Mouse (Mus musculus) CH12.LX (cell line): ENCODE measurements around the gene Rgp1. TPM values are rescaled to one million over a fixed set of nuclear protein-coding genes. Genes with fewer than 3 reads are reported as not detected.

Experiments used
- DNase-seq: peaks from one replicate; pipeline ENCODE4 v3.0.0-alpha.2; 2013; ENCODE audit errors: extremely low read depth
- H3K27ac ChIP-seq: 2 replicates; pipeline ENCODE4 v1.5.1; 2012; ENCODE audit warnings: low read depth, mild to moderate bottlenecking, control low read depth, moderate library complexity; ENCODE audit not compliant: insufficient read depth
- H3K27me3 ChIP-seq: replicated peaks from 2 replicates; pipeline ENCODE3; 2012; ENCODE audit warnings: inconsistent platforms
- H3K36me3 ChIP-seq, 2 experiments: replicated peaks in 1 of 2; 2 replicates each; pipeline versions ENCODE3 to v1.6.1; 2012; ENCODE audit warnings: inconsistent platforms in 1 of 2, low read length in 1 of 2, mild to moderate bottlenecking in 1 of 2, mixed read lengths in 1 of 2, moderate library complexity in 1 of 2; ENCODE audit not compliant: control insufficient read depth in 1 of 2, insufficient read depth in 1 of 2
- H3K4me1 ChIP-seq, 2 experiments: 2 replicates each; pipeline ENCODE4 v1.6.1; 2012; ENCODE audit warnings: inconsistent platforms in 1 of 2, moderate library complexity in 1 of 2; ENCODE audit not compliant: insufficient read depth in 2 of 2, control insufficient read depth in 1 of 2
- H3K4me2 ChIP-seq: 2 replicates; pipeline ENCODE4 v1.6.1; 2012; ENCODE audit warnings: low read depth, mild to moderate bottlenecking, control low read depth; ENCODE audit not compliant: poor library complexity, insufficient read depth, severe bottlenecking
- H3K4me3 ChIP-seq, 3 experiments: fragments of 150-350 bp in 1 of 3; sonication (generic) in 1 of 3; replicated peaks in 1 of 3; 2 replicates each; pipeline versions ENCODE3 to v1.5.1; 2011 to 2012; ENCODE audit warnings: low read depth in 2 of 3, low read length in 2 of 3, mild to moderate bottlenecking in 2 of 3, moderate library complexity in 2 of 3, control low read depth in 1 of 3, improper control_type of control experiment in 1 of 3, inconsistent platforms in 1 of 3, mixed read lengths in 1 of 3; ENCODE audit not compliant: poor library complexity in 1 of 3
- H3K79me2 ChIP-seq: replicated peaks from 2 replicates; pipeline ENCODE4 v1.6.1; 2012; ENCODE audit warnings: mild to moderate bottlenecking, moderate library complexity; ENCODE audit not compliant: control insufficient read depth, poor library complexity, insufficient read depth, severe bottlenecking; ENCODE audit errors: extremely low read depth
- H3K9ac ChIP-seq: 2 replicates; pipeline ENCODE4 v1.6.1; 2012; ENCODE audit warnings: low read depth, mild to moderate bottlenecking, control low read depth, moderate library complexity; ENCODE audit not compliant: insufficient read depth
- H3K9me3 ChIP-seq: replicated peaks from 2 replicates; pipeline ENCODE3; 2012; ENCODE audit warnings: low read length, inconsistent platforms, mixed read lengths
- CHD2 ChIP-seq: IDR thresholded peaks from 2 replicates; pipeline ENCODE4 v1.6.1; 2011; ENCODE audit warnings: low read length, improper control_type of control experiment
- E2F4 ChIP-seq: IDR thresholded peaks from 2 replicates; pipeline ENCODE4 v1.6.1; 2011; ENCODE audit warnings: low read depth, low read length, improper control_type of control experiment; ENCODE audit not compliant: insufficient replicate concordance
- ELF1 ChIP-seq: IDR thresholded peaks from 2 replicates; pipeline ENCODE4 v1.6.1; 2014; ENCODE audit warnings: low read depth, mild to moderate bottlenecking, inconsistent platforms, low read length, improper control_type of control experiment
- EP300 ChIP-seq: IDR thresholded peaks from 2 replicates; pipeline ENCODE4 v1.6.1; 2011; ENCODE audit warnings: low read length, improper control_type of control experiment
- ETS1 ChIP-seq: conservative IDR thresholded peaks from 2 replicates; pipeline ENCODE4 v1.6.1; 2012; ENCODE audit warnings: low read depth, mild to moderate bottlenecking, inconsistent platforms, low read length, improper control_type of control experiment, moderate library complexity
- MEF2A ChIP-seq: IDR thresholded peaks from 2 replicates; pipeline ENCODE4 v1.6.1; 2014; ENCODE audit warnings: low read depth, mild to moderate bottlenecking, inconsistent platforms, low read length, improper control_type of control experiment, borderline replicate concordance
- MXI1 ChIP-seq: IDR thresholded peaks from 2 replicates; pipeline ENCODE4 v1.6.1; 2011; ENCODE audit warnings: mild to moderate bottlenecking, low read depth, low read length, improper control_type of control experiment
- MYC ChIP-seq: IDR thresholded peaks from 2 replicates; pipeline ENCODE4 v1.6.1; 2011; ENCODE audit warnings: low read depth, mild to moderate bottlenecking, improper control_type of control experiment, low read length
- NELFE ChIP-seq: IDR thresholded peaks from 2 replicates; pipeline ENCODE4 v1.6.1; 2011; ENCODE audit warnings: low read depth, low read length, improper control_type of control experiment
- RAD21 ChIP-seq: IDR thresholded peaks from 2 replicates; pipeline ENCODE4 v1.6.1; 2011; ENCODE audit warnings: low read depth, mild to moderate bottlenecking, low read length, improper control_type of control experiment, moderate library complexity
- SIN3A ChIP-seq: IDR thresholded peaks from 2 replicates; pipeline ENCODE4 v1.6.1; 2012; ENCODE audit warnings: low read length, improper control_type of control experiment, inconsistent platforms
- TBP ChIP-seq: conservative IDR thresholded peaks from 2 replicates; pipeline ENCODE4 v1.6.1; 2011; ENCODE audit warnings: low read depth, low read length, improper control_type of control experiment
- UBTF ChIP-seq: IDR thresholded peaks from 2 replicates; pipeline ENCODE4 v1.6.1; 2012; ENCODE audit warnings: low read depth, mild to moderate bottlenecking, inconsistent platforms, low read length, improper control_type of control experiment, moderate library complexity
- USF1 ChIP-seq: IDR thresholded peaks from 2 replicates; pipeline ENCODE4 v1.6.1; 2014; ENCODE audit warnings: low read depth, mild to moderate bottlenecking, inconsistent platforms, low read length, improper control_type of control experiment
- dilution Hi-C: fragments of 300-500 bp; cut with MboI; formaldehyde crosslinking; loops from 2 replicates; pipeline ENCODE4 v1.14.3; 2020; ENCODE audit warnings: low sequenced_read_pairs; ENCODE audit not compliant: extremely low pct_unique_long_range_greater_than_20kb, extremely low pct_ligation_motif_present
- in situ Hi-C: fragments of 300-500 bp; cut with MboI; formaldehyde crosslinking; loops from 3 replicates; pipeline ENCODE4 v1.14.3; 2019; ENCODE audit warnings: low sequenced_read_pairs, low pct_ligation_motif_present, low pct_unique_long_range_greater_than_20kb, mixed read lengths
- polyA plus RNA-seq: library from polyadenylated mRNA; unstranded; fragments of >175 nt; gene quantifications from 2 replicates; pipeline ENCODE4 v1.2.1, GENCODE M21; 2012; ENCODE audit warnings: low read depth; ENCODE audit not compliant: insufficient read length
- total RNA-seq, 2 experiments: library from RNA; depleted of rRNA; stranded (reverse); fragments of 300-350 nt in 1 of 2; fragments of >200 nt in 1 of 2; gene quantifications; 2 replicates each; pipeline ENCODE4 v1.2.3; 2012 to 2014

The Rgp1 gene
- total and polyA plus RNA-seq, 3 experiments: 10.1 to 37.0 (median 16.6) TPM

DNA sequence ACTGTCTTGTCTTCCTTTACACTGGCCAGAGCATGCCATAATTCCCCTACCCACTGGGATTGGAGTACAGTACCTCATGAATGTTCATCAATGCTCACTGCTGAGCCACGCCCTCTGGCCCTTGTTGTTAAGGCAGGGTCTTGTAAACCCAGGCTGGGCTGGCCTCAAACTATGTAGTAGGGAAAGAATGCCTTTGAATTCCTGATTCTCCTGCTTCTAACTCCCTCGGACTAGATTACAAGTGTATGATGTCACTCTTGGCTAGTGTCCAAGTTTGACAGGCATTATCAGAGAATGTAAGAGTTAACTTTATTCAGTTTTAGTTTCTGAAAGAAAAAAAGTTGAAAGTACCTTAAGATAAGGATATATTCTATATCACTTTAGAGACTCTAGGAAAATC, 14.3 kb upstream of the Rgp1 start:
- no peak for DNase-seq
- Histone ChIP-seq H3K9ac (no peak overlapping the region), H3K36me3 (peaks cover 42 to 57% of the 10 kb centered on the region in 2 experiments), H3K27me3 (no peaks in the 10 kb centered on the region), H3K4me2 (no peak overlapping the region), H3K9me3 (no peaks in the 10 kb centered on the region), H3K4me3 (no peak overlapping the region), H3K4me1 (peaks cover 3 to 26% of the 10 kb centered on the region in 2 experiments), H3K27ac (no peak overlapping the region), H3K79me2 (peaks cover 24% of the 10 kb centered on the region)
- TF ChIP-seq MYC (no peak), SIN3A (no peak)
- in situ Hi-C loops: loop anchor here (25.0 kb wide), 1 partner anchor 552 kb away; the partner anchor contains the start of genes Fancg and Vcp
- dilution Hi-C loops: no loop called here

- H3K79me2 ChIP-seq: no peaks in the 10 kb centered on the region; the same call in 1 of the 2 replicates
- in situ Hi-C loops (loop anchor here (25.0 kb wide), 1 partner anchor 555 kb away; the partner anchor contains the start of genes Fancg and Vcp), dilution Hi-C loops (no loop called here)
- peaks cover 0 to 17% of the 10 kb centered on the region in 2 experiments; a peak in 3 of 4 replicates for H3K4me1 ChIP-seq
- H3K9me3 ChIP-seq: no peaks in the 10 kb centered on the region
- no peaks in the 10 kb centered on the region for H3K27me3 ChIP-seq
- H3K9ac ChIP-seq: no peak overlapping the region
- H3K36me3 ChIP-seq: peaks cover 68 to 86% of the 10 kb centered on the region in 2 experiments
- no peak overlapping the region for H3K4me2 ChIP-seq
- DNase-seq: no peak
- H3K27ac ChIP-seq: no peak overlapping the region
- H3K4me3 ChIP-seq: no peak overlapping the region
- TF ChIP-seq MXI1: no peak
Measured at GRCm38 (mm10) chr4:43567140-43567539, 11.4 kb upstream of the Rgp1 start.

GRCm38 (mm10) chr4:43571395-43572045, 7.0 kb upstream of the Rgp1 start:
- no peaks in the 10 kb centered on the region for H3K27me3 ChIP-seq
- no peaks in the 10 kb centered on the region for H3K9me3 ChIP-seq
- no peak for TF ChIP-seq CHD2
- TF ChIP-seq EP300: no peak
- no peak for TF ChIP-seq ETS1
- TF ChIP-seq TBP: no peak
- TF ChIP-seq ELF1: no peak
- TF ChIP-seq UBTF: no peak
- TF ChIP-seq MXI1: no peak
- no peak for TF ChIP-seq USF1
- TF ChIP-seq NELFE: no peak
- TF ChIP-seq E2F4: no peak
- no peak for TF ChIP-seq MEF2A
- TF ChIP-seq RAD21: no peak
- TF ChIP-seq, all 38 proteins: peak for 0
- Histone ChIP-seq H3K4me3 (no peak overlapping the region), H3K4me2 (no peak overlapping the region), H3K79me2 (no peaks in the 10 kb centered on the region), H3K27ac (no peak overlapping the region), H3K36me3 (peaks cover 56 to 88% of the 10 kb centered on the region in 2 experiments), H3K4me1 (peaks cover 2 to 14% of the 10 kb centered on the region in 2 experiments), H3K9ac (no peak overlapping the region)
- DNase-seq: no peak
- dilution Hi-C loops (no loop called here), in situ Hi-C loops (loop anchor here (25.0 kb wide), 1 partner anchor 559 kb away; the partner anchor contains the start of genes Fancg and Vcp)
